ENCODE assay signal across 30 mouse cellular contexts in the genomic region with DNA sequence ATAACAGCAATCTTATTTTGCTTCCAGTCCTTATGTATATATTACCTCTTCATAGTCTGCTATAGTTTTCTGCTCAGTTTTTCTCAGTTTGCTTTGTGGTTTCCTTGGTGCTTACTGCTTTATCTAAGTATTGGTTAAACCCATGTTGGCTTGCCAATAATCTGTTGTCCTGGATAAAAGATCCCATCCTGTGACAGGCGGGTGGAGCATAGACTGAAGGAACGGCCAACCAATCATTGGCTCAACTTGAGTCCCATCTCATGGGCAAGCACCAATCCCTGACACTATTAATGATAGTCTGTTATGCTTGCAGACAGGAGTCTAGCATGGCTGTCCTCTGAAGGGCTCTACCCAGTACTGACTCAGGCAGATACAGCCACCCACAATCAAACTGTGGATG. TPM values are rescaled to one million over a fixed set of nuclear protein-coding genes. Genes with fewer than 3 reads are reported as not detected.
"Had no signal": no experiment of that assay in that cellular context is flagged by ENCODE, and none has a peak within 500 bp of the region (broad histone marks: within the 10 kb centered on the region; RNA-seq: fewer than 3 reads in every experiment).

No protein-coding gene starts in this region.

- ATAC-seq: forebrain, embryonic 13.5 days; forebrain, embryonic 14.5 days; forebrain, embryonic 15.5 days; forebrain, embryonic 16.5 days; forebrain, postnatal 0 days had no signal

- H3K27ac ChIP-seq: embryonic facial prominence, embryonic 10.5 days; embryonic facial prominence, embryonic 12.5 days; embryonic facial prominence, embryonic 13.5 days; embryonic facial prominence, embryonic 15.5 days; forebrain, embryonic 10.5 days; forebrain, embryonic 12.5 days; forebrain, embryonic 13.5 days; forebrain, embryonic 15.5 days; gastrocnemius, adult 2 months; heart, adult 2 months had no signal

- H3K4me3 ChIP-seq: embryonic facial prominence, embryonic 10.5 days; embryonic facial prominence, embryonic 12.5 days; embryonic facial prominence, embryonic 13.5 days; embryonic facial prominence, embryonic 15.5 days; erythroblast, embryonic 14.5 days; forebrain, embryonic 10.5 days; forebrain, embryonic 12.5 days; forebrain, embryonic 13.5 days; forebrain, embryonic 15.5 days; gastrocnemius, adult 2 months; heart, adult 2 months had no signal

- H3K9ac ChIP-seq: embryonic facial prominence, embryonic 12.5 days; embryonic facial prominence, embryonic 13.5 days; embryonic facial prominence, embryonic 15.5 days; forebrain, embryonic 12.5 days; forebrain, embryonic 13.5 days; forebrain, embryonic 15.5 days; forebrain, postnatal 0 days had no signal

- DNase-seq: cerebellum, adult 9-10 months; cerebellum, adult 9-11 months; cerebellum, postnatal 10 days; cerebellum, postnatal 14 days; cerebellum, postnatal 25 days; cerebellum, postnatal 36 days; embryo, embryonic 11 days; forebrain, postnatal 0 days; gastrocnemius, adult 2 months; gastrocnemius, postnatal 10 days; gastrocnemius, postnatal 14 days; gastrocnemius, postnatal 25 days; gastrocnemius, postnatal 36 days; heart, adult 11 months; heart, adult 18-20 months; heart, adult 2 months had no signal

- H3K4me2 ChIP-seq: embryonic facial prominence, embryonic 12.5 days; embryonic facial prominence, embryonic 13.5 days; embryonic facial prominence, embryonic 15.5 days; forebrain, embryonic 12.5 days; forebrain, embryonic 13.5 days; forebrain, embryonic 15.5 days had no signal

- H3K36me3 ChIP-seq: embryonic facial prominence, embryonic 10.5 days; embryonic facial prominence, embryonic 12.5 days; embryonic facial prominence, embryonic 13.5 days; embryonic facial prominence, embryonic 15.5 days; forebrain, embryonic 10.5 days; forebrain, embryonic 12.5 days; forebrain, embryonic 15.5 days had no signal

- H3K9me3 ChIP-seq: embryonic facial prominence, embryonic 10.5 days; embryonic facial prominence, embryonic 12.5 days; embryonic facial prominence, embryonic 13.5 days; embryonic facial prominence, embryonic 15.5 days; forebrain, embryonic 10.5 days; forebrain, embryonic 12.5 days; forebrain, embryonic 13.5 days; forebrain, embryonic 15.5 days had no signal

RNA-seq across cellular contexts. Expression of gene 1110032F04Rik, which starts 4.7 kb away (rescaled TPM):
- total RNA-seq: gastrocnemius, adult 18-20 months; gastrocnemius, adult 8-10 months; gastrocnemius, postnatal 36 days; granulocyte monocyte progenitor cell, adult 5-6 weeks had no signal
